In genomic region chr7:111237819-111238218, GRCm38 (mm10) we compare ENCODE assay signal across 13 mouse cellular contexts.
DNase-seq lines count a peak whose midpoint lies in the region; ATAC-seq lines count a peak whose summit lies in the region.
"Had no signal": no experiment of that assay in that cellular context is flagged by ENCODE, and none has a peak within 500 bp of the region (broad histone marks: within the 10 kb centered on the region; RNA-seq: fewer than 3 reads in every experiment).

No protein-coding gene starts in this region.

- peak overlapping the region; percentile 72 for H3K4me3 ChIP-seq in megakaryocyte, embryonic 14.5 days (replicated peaks)
- H3K4me3 ChIP-seq: embryonic facial prominence, embryonic 13.5 days; forebrain, embryonic 13.5 days; myocyte had no signal

- peaks cover 25% of the 10 kb centered on the region for H3K9me3 ChIP-seq in megakaryocyte, embryonic 14.5 days

- H3K27me3 ChIP-seq in megakaryocyte, embryonic 14.5 days (replicated peaks) = peaks cover 4% of the 10 kb centered on the region
- H3K27me3 ChIP-seq: embryonic facial prominence, embryonic 13.5 days; forebrain, embryonic 13.5 days had no signal

- H3K36me3 ChIP-seq in megakaryocyte, embryonic 14.5 days (replicated peaks; ENCODE audit: low read length) = no peaks in the 10 kb centered on the region
- H3K36me3 ChIP-seq: embryonic facial prominence, embryonic 13.5 days had no signal

- no peak for ATAC-seq in megakaryocyte, adult 5-6 weeks (ENCODE audit: poor library complexity, severe bottlenecking)
- ATAC-seq: forebrain, embryonic 13.5 days; inflammation-experienced regulatory T-cells, adult 6 months had no signal

- peak; percentile 28 for DNase-seq in heart, postnatal 4 days
- DNase-seq in kidney, postnatal 36 days = peak; percentile 22 to 55
- DNase-seq in lung, postnatal 4 days = peak; percentile 22 to 49
- DNase-seq in left cerebral cortex, postnatal 36 days (ENCODE audit: low spot score in 2 of 2) = no peak
- DNase-seq in spleen, adult 18-20 months = no peak
- DNase-seq: cerebellum, postnatal 10 days; gastrocnemius, postnatal 36 days had no signal

- H3K4me1 ChIP-seq in megakaryocyte, embryonic 14.5 days = peaks cover 20% of the 10 kb centered on the region
- H3K4me1 ChIP-seq: embryonic facial prominence, embryonic 13.5 days; forebrain, embryonic 13.5 days had no signal

- intact Hi-C loops in left cerebral cortex, postnatal 36 days (cut with DNase I) = no loop called here

Comparison
In these comparisons a context has a peak if more than half of its experiments do, and no peak if none do; other contexts are left out.
1. DNase-seq: peak in heart, postnatal 4 days (single experiment), kidney, postnatal 36 days (2 of 2) and lung, postnatal 4 days (2 of 2); none in left cerebral cortex, postnatal 36 days (0 of 2) and spleen, adult 18-20 months (0 of 2).